Mouse (Mus musculus): ENCODE measurements around the gene Casz1. TPM values are rescaled to one million over a fixed set of nuclear protein-coding genes. Genes with fewer than 3 reads are reported as not detected.
A peak's percentile ranks its signal among the peaks of the same experiment; 100 is the strongest.

The Casz1 gene
- polyA plus RNA-seq, 2 experiments = 5.5 to 7.4 TPM

DNA sequence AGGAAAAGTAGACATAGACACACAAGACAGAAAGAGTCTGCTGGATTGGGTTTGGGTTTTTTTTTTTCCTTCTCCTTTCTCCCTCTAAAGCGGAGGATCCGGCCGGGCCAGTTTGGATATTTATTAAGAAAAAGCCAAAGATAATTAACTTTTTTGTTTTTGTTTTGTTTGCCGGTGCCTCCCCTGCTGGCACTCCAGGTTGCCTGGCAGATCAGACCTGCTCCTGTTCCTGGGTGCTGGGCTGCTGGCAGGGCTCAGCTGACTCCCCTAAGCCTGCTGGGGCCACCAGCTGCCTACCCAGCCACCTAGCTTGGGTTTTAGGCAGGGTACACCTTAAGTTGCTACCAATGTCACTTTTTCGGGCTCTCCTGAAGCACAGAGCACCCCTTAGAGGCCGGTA, 91.9 kb downstream of the Casz1 start:
- Histone ChIP-seq H3K4me1 (ENCODE audit: control insufficient read depth, insufficient read depth, low read length) (0 out of 2 replicates have a peak, but pooled peaks cover 1% of the 10 kb centered on the region), H3K9me3 (ENCODE audit: control insufficient read depth, low read length) (no peaks in the 10 kb centered on the region), H3K27ac (replicated peaks; ENCODE audit: low read depth, low read length) (no peak overlapping the region), H3K9ac (ENCODE audit: low read depth, low read length, severe bottlenecking) (no peak overlapping the region), H3K36me3 (ENCODE audit: control insufficient read depth, insufficient read depth, low read length) (no peaks in the 10 kb centered on the region), H3K4me2 (replicated peaks; ENCODE audit: low read depth, low read length, severe bottlenecking) (no peak overlapping the region), H3K27me3 (ENCODE audit: control insufficient read depth, insufficient read depth, low read length) (peaks cover 34% of the 10 kb centered on the region; the same call in 1 of the 2 replicates), H3K4me3 (replicated peaks; ENCODE audit: low read length) (no peak overlapping the region)
- no peak for DNase-seq (ENCODE audit: low spot score)
- no peak for TF ChIP-seq POLR2A (IDR thresholded peaks at IDR 0.05; ENCODE audit: borderline replicate concordance, extremely low read depth, insufficient read depth, insufficient read length)
- no peak for ATAC-seq (ENCODE audit: low FRiP score, low read depth)
- 70% methylated on average over 6 of the region's 6 CpGs for WGBS

DNA sequence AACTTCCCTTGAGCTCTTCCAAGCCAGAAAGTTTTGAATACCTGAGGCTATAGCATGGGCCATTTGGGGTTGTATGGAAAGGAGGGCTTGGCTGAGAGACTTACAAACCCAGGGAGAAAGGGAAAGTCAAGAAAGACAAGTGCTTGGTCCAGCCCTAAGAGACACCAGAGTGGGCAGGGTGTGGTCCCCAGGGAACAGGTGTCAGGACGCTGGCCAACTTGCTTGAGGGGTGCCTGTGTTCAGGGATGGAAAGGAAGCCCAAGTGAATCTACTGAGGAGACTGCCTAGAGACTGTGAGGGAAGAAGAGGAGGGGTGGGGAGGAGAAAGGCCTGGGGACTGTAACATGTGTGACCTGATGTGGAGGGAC, 95.7 kb downstream of the Casz1 start:
- WGBS = 7% methylated on average over 1 of the region's 1 CpGs
- no peak for ATAC-seq (ENCODE audit: low FRiP score, low read depth)

DNA sequence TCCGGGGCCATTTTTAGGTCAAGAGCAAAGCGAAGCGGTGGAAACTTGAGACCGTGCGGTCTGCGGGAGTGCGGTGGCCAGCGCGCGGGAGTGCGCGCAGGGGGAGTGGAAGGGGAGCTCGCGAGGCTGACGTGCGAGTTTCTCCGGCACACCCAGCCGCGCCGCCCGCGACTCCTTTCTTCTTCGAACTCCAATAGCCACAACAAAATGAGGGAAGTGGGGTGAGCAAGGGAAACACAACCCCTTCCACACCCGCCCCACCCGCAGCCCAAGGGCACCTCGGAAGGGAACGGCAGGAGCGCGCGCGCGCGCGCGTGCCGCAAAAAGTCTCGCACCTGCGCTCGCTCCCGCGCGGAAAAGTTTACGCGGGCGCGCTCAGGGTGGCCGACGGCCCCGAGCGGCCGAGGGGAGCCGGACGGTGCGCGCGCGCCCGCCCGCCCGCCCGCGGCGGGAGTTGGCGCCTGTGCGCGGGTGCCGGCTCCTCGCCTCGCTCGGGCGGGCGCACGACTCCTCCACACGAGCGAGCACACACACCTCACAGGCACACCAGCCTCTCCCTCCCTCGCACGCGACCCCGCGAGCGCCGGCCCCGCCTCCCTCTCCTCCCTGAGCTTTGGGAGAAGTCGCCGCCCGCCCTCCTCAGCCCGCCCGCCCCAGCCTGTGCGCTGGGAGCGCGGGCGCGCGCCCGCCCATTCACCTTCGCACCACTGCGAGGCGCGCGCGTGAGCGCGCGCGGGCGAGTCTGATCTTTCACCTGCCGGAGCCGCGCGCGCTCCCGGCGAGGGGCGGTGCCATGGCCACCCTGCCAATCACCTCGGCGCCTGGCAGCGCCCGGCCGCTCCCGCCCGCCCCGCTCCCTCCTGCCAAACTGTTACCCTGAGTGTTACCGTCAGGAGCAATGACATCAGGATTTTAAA, 96.3 kb downstream of the Casz1 start:
- ATAC-seq (ENCODE audit: low FRiP score, low read depth) (peak; percentile 66), DNase-seq (ENCODE audit: low spot score) (peak; percentile 71)
- Histone ChIP-seq H3K36me3 (ENCODE audit: control insufficient read depth, insufficient read depth, low read length) (no peaks in the 10 kb centered on the region), H3K9me3 (ENCODE audit: control insufficient read depth, low read length) (no peaks in the 10 kb centered on the region), H3K4me2 (replicated peaks; ENCODE audit: low read depth, low read length, severe bottlenecking) (peak overlapping the region; percentile 98), H3K4me1 (ENCODE audit: control insufficient read depth, insufficient read depth, low read length) (peaks cover 9% of the 10 kb centered on the region), H3K27me3 (ENCODE audit: control insufficient read depth, insufficient read depth, low read length) (peaks cover 44% of the 10 kb centered on the region), H3K4me3 (replicated peaks; ENCODE audit: low read length) (peak overlapping the region; percentile 62), H3K9ac (ENCODE audit: low read depth, low read length, severe bottlenecking) (peak overlapping the region; percentile 48), H3K27ac (replicated peaks; ENCODE audit: low read depth, low read length) (no peak overlapping the region)
- WGBS = under 1% methylated on average over 77 of the region's 123 CpGs
- no peak for TF ChIP-seq POLR2A (IDR thresholded peaks at IDR 0.05; ENCODE audit: borderline replicate concordance, extremely low read depth, insufficient read depth, insufficient read length)

More for the DNA sequence above, 95.7 kb downstream of the Casz1 start:
- Histone ChIP-seq H3K4me3 (replicated peaks; ENCODE audit: low read length) (peak overlapping the region; percentile 62), H3K27me3 (ENCODE audit: control insufficient read depth, insufficient read depth, low read length) (peaks cover 46% of the 10 kb centered on the region), H3K4me2 (replicated peaks; ENCODE audit: low read depth, low read length, severe bottlenecking) (peak overlapping the region; percentile 98), H3K27ac (replicated peaks; ENCODE audit: low read depth, low read length) (no peak overlapping the region), H3K4me1 (ENCODE audit: control insufficient read depth, insufficient read depth, low read length) (peaks cover 8% of the 10 kb centered on the region), H3K36me3 (ENCODE audit: control insufficient read depth, insufficient read depth, low read length) (no peaks in the 10 kb centered on the region), H3K9me3 (ENCODE audit: control insufficient read depth, low read length) (no peaks in the 10 kb centered on the region), H3K9ac (ENCODE audit: low read depth, low read length, severe bottlenecking) (no peak overlapping the region)
- no peak for DNase-seq (ENCODE audit: low spot score)
- no peak for TF ChIP-seq POLR2A (IDR thresholded peaks at IDR 0.05; ENCODE audit: borderline replicate concordance, extremely low read depth, insufficient read depth, insufficient read length)

DNA sequence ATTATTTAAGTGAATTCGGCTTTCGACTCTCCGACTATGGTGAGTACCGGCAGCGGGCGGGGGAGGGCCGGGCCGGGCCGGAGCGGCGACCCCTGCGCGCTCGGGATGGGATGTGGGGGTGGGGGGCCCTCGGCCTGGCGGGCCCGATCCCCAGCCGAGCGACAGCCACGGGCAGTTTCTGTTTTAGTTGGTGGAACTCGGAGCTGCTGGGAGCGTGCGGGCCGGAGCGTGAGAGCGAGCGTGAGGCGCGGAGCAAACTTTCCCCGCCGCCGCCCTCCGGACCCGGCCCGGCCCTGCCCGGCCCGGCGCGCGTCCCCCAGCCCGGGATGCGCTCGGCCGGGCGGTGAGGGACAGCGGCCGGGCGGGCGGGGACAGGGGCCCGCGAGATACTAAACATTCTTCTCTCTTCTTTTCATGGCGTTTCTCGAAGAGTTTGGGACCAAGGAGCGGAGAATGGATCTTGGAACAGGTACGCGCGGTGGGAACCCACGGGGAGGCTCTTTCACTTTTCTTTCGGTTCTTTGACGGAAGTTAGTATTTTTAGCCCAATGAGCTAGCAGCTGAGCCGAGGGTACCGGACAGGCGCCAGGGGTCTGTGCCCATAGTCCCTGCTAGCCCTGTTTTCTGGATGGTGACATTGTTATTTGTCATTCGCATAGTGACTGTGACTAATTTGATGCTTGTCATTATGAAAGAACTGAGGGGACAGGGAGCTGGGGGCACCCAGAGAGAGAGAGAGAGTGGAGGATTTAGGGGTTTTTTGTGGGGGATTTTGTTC, 97.2 kb downstream of the Casz1 start:
- H3K4me3 ChIP-seq (replicated peaks; ENCODE audit: low read length) = peak overlapping the region; percentile 62
- no peaks in the 10 kb centered on the region for H3K9me3 ChIP-seq (ENCODE audit: control insufficient read depth, low read length)
- peaks cover 42% of the 10 kb centered on the region for H3K27me3 ChIP-seq (ENCODE audit: control insufficient read depth, insufficient read depth, low read length)
- DNase-seq (ENCODE audit: low spot score) (no peak), ATAC-seq (ENCODE audit: low FRiP score, low read depth) (no peak)
- TF ChIP-seq POLR2A (IDR thresholded peaks at IDR 0.05; ENCODE audit: borderline replicate concordance, extremely low read depth, insufficient read depth, insufficient read length) = no peak
- no peaks in the 10 kb centered on the region for H3K36me3 ChIP-seq (ENCODE audit: control insufficient read depth, insufficient read depth, low read length)
- H3K4me2 ChIP-seq (replicated peaks; ENCODE audit: low read depth, low read length, severe bottlenecking) = peak overlapping the region; percentile 98
- H3K27ac ChIP-seq (replicated peaks; ENCODE audit: low read depth, low read length) = no peak overlapping the region
- H3K4me1 ChIP-seq (ENCODE audit: control insufficient read depth, insufficient read depth, low read length) = peaks cover 18% of the 10 kb centered on the region
- WGBS = 2% methylated on average over 40 of the region's 64 CpGs
- H3K9ac ChIP-seq (ENCODE audit: low read depth, low read length, severe bottlenecking) = peak overlapping the region; percentile 49

Measured in limb, embryonic 14.5 days (tissue).